Mouse (Mus musculus): ENCODE measurements around the gene Dcpp2.

DNA sequence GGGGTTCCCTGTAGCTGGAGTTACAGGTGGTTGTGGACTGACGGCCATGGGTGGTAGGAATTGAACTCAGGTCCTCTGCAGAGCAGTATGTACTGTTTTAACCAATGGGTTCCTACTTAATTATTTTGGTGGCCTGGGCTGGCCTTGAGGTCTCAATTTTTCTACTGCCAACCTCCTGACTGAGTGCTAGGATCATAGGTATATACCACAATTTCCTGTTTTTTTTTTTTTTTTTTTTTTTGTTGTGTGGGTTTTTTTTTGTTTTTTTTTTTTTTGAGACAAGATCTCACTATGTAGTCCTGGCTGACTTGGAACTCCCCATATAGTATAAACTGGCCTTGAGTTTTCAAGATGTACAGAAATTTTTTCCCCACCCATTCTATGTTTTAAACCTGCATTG is 49.5 kb upstream of the Dcpp2 start:
- TF ChIP-seq POLR2A (IDR thresholded peaks at IDR 0.05; ENCODE audit: low read depth, low read length), result no peak
- no peak for TF ChIP-seq CTCF (IDR thresholded peaks at IDR 0.05; ENCODE audit: extremely low read depth, insufficient read length, insufficient replicate concordance, low read depth, low read length)
